Comparison of ENCODE assay signal across 20 mouse cellular contexts in the genomic region with DNA sequence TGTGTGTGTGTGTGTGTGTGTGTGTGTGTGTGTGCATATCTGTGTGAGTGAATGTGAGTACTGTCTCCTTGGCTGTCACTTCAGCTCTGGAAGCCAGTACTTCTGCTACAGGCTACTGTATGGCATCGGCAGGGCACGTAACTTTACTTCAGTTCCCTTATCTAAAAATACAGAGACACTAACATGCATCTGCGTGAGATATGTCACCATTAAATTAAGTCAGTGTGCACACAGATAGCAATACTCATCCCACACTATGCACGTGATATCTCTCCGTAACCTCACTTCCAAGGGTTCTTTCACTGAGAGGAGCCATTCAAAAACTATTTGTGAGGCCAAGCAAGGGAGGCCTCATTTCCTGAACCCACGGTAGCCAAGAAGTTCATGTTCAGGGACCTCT.
DNase-seq lines count a peak whose midpoint lies in the region; ATAC-seq and TF ChIP-seq lines count a peak whose summit lies in the region.
"Had no signal": no experiment of that assay in that cellular context is flagged by ENCODE, and none has a peak within 500 bp of the region (broad histone marks: within the 10 kb centered on the region; RNA-seq: fewer than 3 reads in every experiment).

No protein-coding gene starts in this region.

- no peak for DNase-seq in G1E (ENCODE audit: low spot score)
- DNase-seq in MEL-GATA-1-ER (ENCODE audit: extremely low read depth, low read depth): peak; percentile 90
- DNase-seq in liver, postnatal 0 days: peak; percentile 25
- no peak for DNase-seq in urinary bladder, postnatal 4 days (ENCODE audit: low spot score in 2 of 2)
- no peak for DNase-seq in embryo, embryonic 10.5 days (ENCODE audit: low spot score)
- DNase-seq: adrenal gland, postnatal 25 days; cerebellum, adult 11 months; cerebellum, postnatal 36 days; kidney, adult 18-20 months; kidney, postnatal 25 days; midbrain, embryonic 14.5 days; thymus, adult 18-20 months had no signal

- H3K27me3 ChIP-seq in G1E (ENCODE audit: insufficient read depth, low read length): no peaks in the 10 kb centered on the region
- H3K27me3 ChIP-seq in liver, postnatal 0 days (ENCODE audit: insufficient read depth, low read length): no peaks in the 10 kb centered on the region
- no peaks in the 10 kb centered on the region for H3K27me3 ChIP-seq in forebrain, embryonic 16.5 days (replicated peaks; ENCODE audit: control insufficient read depth, insufficient read depth, low read length)
- H3K27me3 ChIP-seq: embryonic facial prominence, embryonic 13.5 days; forebrain, embryonic 13.5 days; hindbrain, embryonic 13.5 days had no signal

- peaks cover 31% of the 10 kb centered on the region for H3K4me1 ChIP-seq in G1E (ENCODE audit: insufficient read depth, low read depth, low read length)
- peaks cover 34% of the 10 kb centered on the region for H3K4me1 ChIP-seq in liver, postnatal 0 days (ENCODE audit: insufficient read depth)
- peaks cover 4% of the 10 kb centered on the region for H3K4me1 ChIP-seq in forebrain, embryonic 16.5 days (replicated peaks; ENCODE audit: control insufficient read depth, insufficient read depth, low read length)

- no peak overlapping the region for H3K4me3 ChIP-seq in G1E (ENCODE audit: low read depth, low read length)
- no peak overlapping the region for H3K4me3 ChIP-seq in liver, postnatal 0 days (ENCODE audit: low read depth, low read length)
- no peak overlapping the region for H3K4me3 ChIP-seq in forebrain, embryonic 16.5 days (replicated peaks; ENCODE audit: low read length)
- H3K4me3 ChIP-seq: embryonic facial prominence, embryonic 13.5 days; forebrain, embryonic 13.5 days; hindbrain, embryonic 13.5 days; left cerebral cortex, adult 2 months; limb, embryonic 13.5 days had no signal

- no peaks in the 10 kb centered on the region for H3K36me3 ChIP-seq in G1E (replicated peaks)
- no peaks in the 10 kb centered on the region for H3K36me3 ChIP-seq in liver, postnatal 0 days (replicated peaks; ENCODE audit: insufficient read depth, low read length)
- peaks cover 7% of the 10 kb centered on the region for H3K36me3 ChIP-seq in forebrain, embryonic 16.5 days (ENCODE audit: control insufficient read depth, insufficient read depth)

- H3K9me3 ChIP-seq in G1E (replicated peaks): peaks cover 10% of the 10 kb centered on the region
- H3K9me3 ChIP-seq in liver, postnatal 0 days (ENCODE audit: low read length): no peaks in the 10 kb centered on the region
- 0 out of 2 replicates have a peak, but pooled peaks cover 2% of the 10 kb centered on the region for H3K9me3 ChIP-seq in forebrain, embryonic 16.5 days (ENCODE audit: control insufficient read depth, low read length)
- H3K9me3 ChIP-seq: forebrain, embryonic 13.5 days; hindbrain, embryonic 13.5 days had no signal

- no peak overlapping the region; the same call in 1 of the 2 replicates for H3K9ac ChIP-seq in liver, postnatal 0 days (replicated peaks)
- H3K9ac ChIP-seq in forebrain, embryonic 16.5 days (replicated peaks; ENCODE audit: low read depth, low read length): no peak overlapping the region
- H3K9ac ChIP-seq: embryonic facial prominence, embryonic 13.5 days; forebrain, embryonic 13.5 days; hindbrain, embryonic 13.5 days; limb, embryonic 13.5 days had no signal

- 42% methylated on average over 6 of the region's 6 CpGs for whole genome bisulfite sequencing in liver, postnatal 0 days (ENCODE audit: insufficient replicate concordance)
- WGBS in forebrain, embryonic 16.5 days: 66% methylated on average over 6 of the region's 6 CpGs

- peak; percentile 85 for ATAC-seq in G1E (ENCODE audit: extremely low read depth, insufficient number of reproducible peaks, low FRiP score, poor library complexity, severe bottlenecking)
- ATAC-seq in hematopoietic stem cell, adult 5-6 weeks (replicated peaks in 1 of 2; ENCODE audit: insufficient read depth in 1 of 2, low FRiP score in 2 of 2, low TSS enrichment in 1 of 2, low read depth in 1 of 2, poor library complexity in 2 of 2, severe bottlenecking in 2 of 2): peak; percentile 24 to 31; a peak in 1 of 4 replicates
- peak; percentile 93 for ATAC-seq in liver, postnatal 0 days
- no peak for ATAC-seq in forebrain, embryonic 16.5 days
- ATAC-seq: activated CD4-positive, CD25-positive, alpha-beta regulatory T cell, adult 4 months; forebrain, embryonic 13.5 days had no signal

- TF ChIP-seq CTCF in G1E (IDR thresholded peaks at IDR 0.05; ENCODE audit: low read depth, low read length): no peak
- no peak for TF ChIP-seq CTCF in liver, postnatal 0 days (IDR thresholded peaks at IDR 0.05; ENCODE audit: low read depth)

- H3K4me2 ChIP-seq in liver, postnatal 0 days (ENCODE audit: low read depth, low read length): peak overlapping the region; percentile 51
- H3K4me2 ChIP-seq in forebrain, embryonic 16.5 days (ENCODE audit: low read length): no peak overlapping the region
- H3K4me2 ChIP-seq: embryonic facial prominence, embryonic 13.5 days; forebrain, embryonic 13.5 days; hindbrain, embryonic 13.5 days; limb, embryonic 13.5 days had no signal

- peak overlapping the region; percentile 88 for H3K27ac ChIP-seq in liver, postnatal 0 days (ENCODE audit: low read depth)
- no peak overlapping the region for H3K27ac ChIP-seq in forebrain, embryonic 16.5 days (ENCODE audit: low read length)
- H3K27ac ChIP-seq: embryonic facial prominence, embryonic 13.5 days; forebrain, embryonic 13.5 days; hindbrain, embryonic 13.5 days; left cerebral cortex, adult 2 months; limb, embryonic 13.5 days had no signal

- peak; percentile 99 for TF ChIP-seq EP300 in liver, postnatal 0 days (IDR thresholded peaks at IDR 0.05; ENCODE audit: low read depth)

Comparison
In these comparisons a context has a peak if more than half of its experiments do, and no peak if none do; other contexts are left out.
1. DNase-seq: peak in MEL-GATA-1-ER (single experiment) and liver, postnatal 0 days (single experiment); none in G1E (single experiment), urinary bladder, postnatal 4 days (0 of 2) and embryo, embryonic 10.5 days (single experiment).